Mouse (Mus musculus) testis, adult 2 months (tissue): ENCODE results near the gene Bud23. TPM values are rescaled to one million over a fixed set of nuclear protein-coding genes. Genes with fewer than 3 reads are reported as not detected.
A peak's percentile ranks its signal among the peaks of the same experiment; 100 is the strongest.

Experiments
- H3K27ac ChIP-seq: fragments of 200-500 bp; 2 replicates; pipeline ENCODE4 v1.5.1; 2012; ENCODE audit warnings: low read depth, low read length; ENCODE audit not compliant: control insufficient read depth, insufficient read depth
- H3K27me3 ChIP-seq: fragments of 200-500 bp; 2 replicates; pipeline ENCODE4 v1.6.1; 2012; ENCODE audit warnings: mild to moderate bottlenecking, low read length, moderate library complexity; ENCODE audit not compliant: control insufficient read depth, insufficient read depth
- H3K36me3 ChIP-seq: fragments of 200-500 bp; 2 replicates; pipeline ENCODE4 v1.6.1; 2012; ENCODE audit warnings: mild to moderate bottlenecking, low read length; ENCODE audit not compliant: control insufficient read depth, insufficient read depth
- H3K4me1 ChIP-seq: fragments of 200-500 bp; 2 replicates; pipeline ENCODE4 v1.6.1; 2012; ENCODE audit warnings: low read length; ENCODE audit not compliant: control insufficient read depth, insufficient read depth
- H3K4me3 ChIP-seq: fragments of 200-500 bp; 2 replicates; pipeline ENCODE4 v1.5.1; 2012; ENCODE audit warnings: low read depth, mild to moderate bottlenecking, low read length, moderate library complexity, mixed read lengths; ENCODE audit not compliant: control insufficient read depth
- CTCF ChIP-seq: fragments of 200-500 bp; IDR thresholded peaks from 2 replicates; pipeline ENCODE4 v1.5.1; 2012; ENCODE audit warnings: low read depth, mild to moderate bottlenecking, inconsistent platforms, low read length, moderate library complexity; ENCODE audit not compliant: control insufficient read depth, insufficient read depth, insufficient replicate concordance
- POLR2A ChIP-seq: fragments of 200-500 bp; IDR thresholded peaks from 2 replicates; pipeline ENCODE4 v1.6.1; 2012; ENCODE audit warnings: low read depth, mild to moderate bottlenecking, inconsistent platforms, low read length, moderate library complexity; ENCODE audit not compliant: control insufficient read depth
- polyA plus RNA-seq: library from polyadenylated mRNA; depleted of rRNA; stranded (reverse); fragments of >200 nt; gene quantifications from 2 replicates; pipeline ENCODE4 v1.2.3, GENCODE M21; 2012; rRNA removed

Gene Bud23
- polyA plus RNA-seq, 1 experiment, result 42.9 TPM

DNA sequence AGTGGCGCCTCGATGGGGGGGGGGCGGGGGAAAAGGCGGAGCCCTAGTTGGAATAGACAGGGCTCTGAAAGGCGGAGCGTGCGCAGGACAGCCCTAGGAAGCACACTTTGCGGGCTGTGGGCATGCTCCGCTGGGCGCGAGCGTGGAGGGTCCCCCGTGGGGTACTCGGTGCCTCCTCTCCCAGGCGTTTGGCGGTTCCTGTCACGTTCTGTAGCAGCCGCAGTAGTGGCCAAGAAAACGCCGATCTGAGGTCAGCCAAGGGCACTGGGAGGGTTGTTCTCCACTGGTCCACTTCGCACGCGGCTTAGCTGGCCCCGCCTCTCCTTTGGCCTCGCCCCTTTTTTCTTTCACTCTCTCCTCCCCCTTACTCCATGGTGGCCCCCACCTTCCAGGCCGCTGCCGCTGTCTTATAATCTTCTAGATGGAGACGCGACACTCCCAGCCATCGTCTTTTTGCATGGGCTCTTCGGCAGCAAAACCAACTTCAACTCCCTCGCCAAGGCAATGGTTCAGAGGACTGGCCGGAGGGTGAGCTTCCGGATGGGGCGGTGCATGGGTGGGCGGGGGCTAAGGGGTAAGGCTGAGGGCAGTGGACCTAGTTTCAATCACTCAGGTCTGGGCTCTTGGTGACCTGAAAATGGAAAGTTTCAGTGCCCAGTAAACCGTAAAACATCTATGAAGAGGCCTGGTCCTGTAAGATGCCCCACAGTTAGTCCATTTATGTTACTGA is 55.0 kb downstream of the Bud23 start:
- Histone ChIP-seq H3K4me1 (peaks cover 20% of the 10 kb centered on the region), H3K4me3 (peak overlapping the region; percentile 91), H3K27me3 (no peaks in the 10 kb centered on the region), H3K27ac (peak overlapping the region; percentile 98), H3K36me3 (no peaks in the 10 kb centered on the region)
- TF ChIP-seq POLR2A (peak; percentile 29; the same call in 1 of the 2 replicates), CTCF (no peak)

DNA sequence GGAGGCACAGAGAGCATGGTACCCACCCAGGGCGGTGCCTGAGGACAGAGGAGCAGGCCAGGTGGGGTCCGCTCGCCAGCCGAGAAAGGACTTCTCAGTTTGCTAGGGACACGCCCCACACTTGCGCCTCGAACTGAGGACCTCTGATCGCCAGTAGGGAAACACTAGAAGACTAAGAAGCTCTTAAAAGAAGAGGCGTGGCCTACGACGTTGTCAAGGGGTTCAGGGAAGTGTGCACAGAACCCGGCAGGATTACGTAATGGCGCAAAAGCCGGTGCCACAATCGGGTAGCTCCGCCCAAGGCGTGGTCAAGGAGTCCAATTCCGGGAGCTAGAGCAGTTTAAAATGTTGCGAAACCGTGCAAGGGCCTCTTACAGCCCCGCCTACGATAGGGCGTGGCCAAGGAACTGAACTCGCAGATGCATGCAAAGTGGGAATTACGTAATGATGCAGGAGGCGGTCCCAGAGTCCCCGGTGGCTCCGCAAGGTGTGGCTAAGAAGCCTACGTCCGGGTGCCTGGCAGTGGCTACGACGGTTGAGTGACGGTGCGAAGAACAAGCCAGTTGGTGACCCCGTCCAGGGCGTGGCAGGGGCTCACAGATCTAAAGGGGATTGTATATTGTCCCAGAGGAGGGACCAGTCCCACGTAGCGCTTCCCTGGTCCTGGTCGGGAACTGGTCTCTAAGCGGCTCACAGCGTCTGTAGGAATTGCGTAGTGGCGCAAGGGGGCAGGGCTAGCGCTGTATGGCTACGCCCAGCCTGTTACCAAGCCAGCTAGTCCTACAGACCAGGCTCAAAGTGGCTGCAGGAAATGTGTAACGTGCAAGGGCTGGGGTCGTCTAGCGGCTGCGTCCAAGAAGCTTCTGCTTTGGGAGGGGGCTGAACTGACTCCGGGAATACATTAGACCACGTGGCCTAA is 55.8 kb downstream of the Bud23 start, which contains the start of gene Abhd11:
Abhd11 (plus strand) TSS at position 482 of the 919 bp plus-strand sequence.
- Histone ChIP-seq H3K27me3 (no peaks in the 10 kb centered on the region), H3K36me3 (no peaks in the 10 kb centered on the region), H3K4me1 (peaks cover 20% of the 10 kb centered on the region), H3K27ac (peak within 1 kb of the TSS; percentile 98), H3K4me3 (peak within 1 kb of the TSS; percentile 91)
- TF ChIP-seq CTCF, result no peak
- TF ChIP-seq POLR2A, result peak; percentile 47

DNA sequence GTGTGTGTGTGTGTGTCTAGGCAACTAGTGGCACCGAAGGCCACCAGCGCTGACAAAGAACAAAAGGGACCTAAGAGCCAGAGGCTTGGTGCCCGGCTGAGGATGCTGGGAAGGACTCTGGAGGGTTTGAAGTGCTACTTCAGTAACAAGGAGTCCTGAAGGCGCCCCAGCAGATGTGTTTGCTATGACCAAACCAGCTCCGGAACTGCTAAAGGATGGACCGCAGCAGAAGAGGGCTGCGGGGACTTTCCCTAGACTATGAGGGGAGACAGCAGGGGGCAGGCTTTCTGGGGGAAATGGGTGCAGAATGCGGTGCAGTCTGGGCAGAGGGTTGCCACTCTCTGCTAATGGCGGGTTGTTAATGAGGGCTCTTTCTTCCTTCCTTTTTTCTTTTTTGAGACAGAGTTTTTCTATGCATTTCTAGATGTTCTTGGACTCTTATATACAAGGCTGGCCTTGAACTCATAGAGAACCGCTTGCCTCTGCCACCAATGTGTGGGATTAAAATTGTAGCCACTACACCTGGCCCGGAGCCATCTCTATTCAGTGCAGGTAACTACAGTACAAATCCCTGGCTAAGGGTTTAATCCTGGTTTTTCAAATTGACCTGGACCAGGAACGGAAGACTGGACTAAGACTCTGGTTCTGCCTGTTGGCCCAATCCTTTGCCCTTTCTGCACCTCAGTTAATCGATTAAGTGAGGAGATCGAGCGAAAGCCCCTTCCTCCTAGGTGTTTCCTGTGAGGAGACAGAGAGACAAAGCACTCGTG is 56.8 kb downstream of the Bud23 start:
- no peak for TF ChIP-seq CTCF
- TF ChIP-seq POLR2A, result no peak
- H3K4me3 ChIP-seq, result peak overlapping the region; percentile 91
- H3K4me1 ChIP-seq, result peaks cover 20% of the 10 kb centered on the region
- no peaks in the 10 kb centered on the region for H3K27me3 ChIP-seq
- H3K36me3 ChIP-seq, result no peaks in the 10 kb centered on the region
- peak overlapping the region; percentile 76 for H3K27ac ChIP-seq

Other genes starting within 250 kb of the Bud23 start
- 293 and 298 TPM in 2 replicates for gene Tmem270, start 158.2 kb downstream of the Bud23 start, polyA plus RNA-seq
- gene Cldn13, start 149.4 kb downstream of the Bud23 start, polyA plus RNA-seq, result 11.2 and 12.2 TPM in 2 replicates
- 6.3 and 6.9 TPM in 2 replicates for gene Mettl27, start 132.6 kb downstream of the Bud23 start, polyA plus RNA-seq
- 0.21 and 4.0 TPM in 2 replicates for gene Cldn4, start 118.0 kb downstream of the Bud23 start, polyA plus RNA-seq
- 8.7 and 19.7 TPM in 2 replicates for gene Cldn3, start 78.7 kb downstream of the Bud23 start, polyA plus RNA-seq
- 102 and 108 TPM in 2 replicates for gene Abhd11, start 55.8 kb downstream of the Bud23 start, polyA plus RNA-seq
- gene Stx1a, start 41.5 kb downstream of the Bud23 start, polyA plus RNA-seq, result 6.8 and 7.6 TPM in 2 replicates
- 23.4 TPM in 2 replicates for gene Dnajc30, start 757 bp downstream of the Bud23 start, polyA plus RNA-seq
- 0.33 and 0.71 TPM in 2 replicates for gene Vps37d, start 13.3 kb upstream of the Bud23 start, polyA plus RNA-seq
- 16.7 and 19.6 TPM in 2 replicates for gene Mlxipl, start 24.9 kb upstream of the Bud23 start, polyA plus RNA-seq
- 63.4 and 65.5 TPM in 2 replicates for gene Tbl2, start 84.7 kb upstream of the Bud23 start, polyA plus RNA-seq
- 33.8 and 36.7 TPM in 2 replicates for gene Bcl7b, start 103.3 kb upstream of the Bud23 start, polyA plus RNA-seq
- gene Baz1b, start 122.3 kb upstream of the Bud23 start, polyA plus RNA-seq, result 6.4 and 7.7 TPM in 2 replicates
- 3.1 and 3.2 TPM in 2 replicates for gene Fzd9, start 186.3 kb upstream of the Bud23 start, polyA plus RNA-seq